Mouse (Mus musculus) cerebellum, adult 2 months (tissue): ENCODE data around the gene Vmn2r82.
"Not testable (repeated sequence)": the region's sequence is repeated elsewhere in the genome, so short reads cannot be mapped to it uniquely, and the experiment has no call there.

Source experiments
- CTCF ChIP-seq: fragments of 200-500 bp; IDR thresholded peaks from 2 replicates; pipeline ENCODE4 v1.5.1; 2011; ENCODE audit warnings: low read depth, mild to moderate bottlenecking, control low read depth, low read length, moderate library complexity, borderline replicate concordance; ENCODE audit not compliant: insufficient read depth
- POLR2A ChIP-seq: fragments of 200-500 bp; IDR thresholded peaks from 2 replicates; pipeline ENCODE4 v1.6.1; 2011; ENCODE audit warnings: low read length, control low read depth, borderline replicate concordance; ENCODE audit not compliant: insufficient read depth

DNA sequence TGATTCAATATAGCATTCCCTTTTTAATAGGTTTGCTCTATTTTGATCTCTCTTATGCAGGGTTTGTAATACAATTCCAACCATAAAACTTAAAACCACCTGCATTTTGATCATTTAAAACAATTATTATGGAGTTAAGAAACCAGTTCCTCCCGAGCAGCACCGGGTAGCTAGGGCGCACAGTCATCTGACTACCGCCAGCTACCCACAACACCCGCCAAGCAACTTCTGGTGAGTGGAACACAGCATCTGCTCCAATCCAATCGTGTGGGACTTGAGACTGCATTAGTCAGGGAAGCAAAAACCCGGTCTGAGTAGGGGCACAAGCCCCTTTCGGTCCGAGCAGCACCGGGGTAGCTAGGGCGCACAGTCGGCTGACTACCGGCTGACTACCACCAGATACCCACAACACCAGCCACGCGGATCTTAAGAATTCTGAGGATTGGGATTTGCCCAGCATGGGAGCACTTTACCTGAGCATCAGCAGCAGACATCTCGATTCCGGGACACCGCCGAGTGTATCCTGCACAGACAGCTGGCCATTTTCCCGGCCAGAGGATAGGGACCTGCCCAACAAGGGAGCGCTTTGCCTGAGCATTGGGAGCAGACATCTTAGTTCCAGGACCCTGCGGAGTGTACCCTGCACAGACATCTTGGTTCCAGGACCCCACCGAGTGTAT is 79.0 kb downstream of the Vmn2r82 start:
- not testable (repeated sequence) for TF ChIP-seq CTCF, POLR2A
